Mouse (Mus musculus) embryonic facial prominence, embryonic 14.5 days (tissue): ENCODE data around the gene Fkbp5. TPM values are rescaled to one million over a fixed set of nuclear protein-coding genes. Genes with fewer than 3 reads are reported as not detected.
A peak's percentile ranks its signal among the peaks of the same experiment; 100 is the strongest.

Source experiments
- ATAC-seq: fragments of 200-750 bp; cut with Nextera tagmentation; 2 replicates; pipeline ENCODE4 v1.8.0; 2017; ENCODE audit warnings: low read depth, moderate number of reproducible peaks, moderate TSS enrichment
- DNase-seq: peaks from one replicate; pipeline ENCODE4 v3.0.0-alpha.2; 2015; ENCODE audit warnings: low spot score
- H3K27ac ChIP-seq: fragments of 300-500 bp; sonication (generic); replicated peaks from 2 replicates; pipeline ENCODE4 v1.5.1; 2014; ENCODE audit warnings: low read depth, mild to moderate bottlenecking, low read length, moderate library complexity
- H3K27me3 ChIP-seq: fragments of 300-500 bp; sonication (generic); replicated peaks from 2 replicates; pipeline ENCODE4 v1.6.1; 2014; ENCODE audit warnings: low read length; ENCODE audit not compliant: control insufficient read depth, insufficient read depth
- H3K36me3 ChIP-seq: fragments of 300-500 bp; sonication (generic); 2 replicates; pipeline ENCODE4 v1.6.1; 2014; ENCODE audit warnings: low read length, mixed read lengths; ENCODE audit not compliant: control insufficient read depth, insufficient read depth
- H3K4me1 ChIP-seq: fragments of 300-500 bp; sonication (generic); 2 replicates; pipeline ENCODE4 v1.6.1; 2014; ENCODE audit warnings: antibody characterized with exemption, low read length; ENCODE audit not compliant: control insufficient read depth, insufficient read depth
- H3K4me2 ChIP-seq: fragments of 300-500 bp; sonication (generic); 2 replicates; pipeline ENCODE4 v1.6.1; 2014; ENCODE audit warnings: low read depth, mild to moderate bottlenecking, low read length, moderate library complexity, mixed read lengths
- H3K4me3 ChIP-seq: fragments of 300-500 bp; sonication (generic); 2 replicates; pipeline ENCODE4 v1.5.1; 2014; ENCODE audit warnings: low read depth, mild to moderate bottlenecking, low read length
- H3K9ac ChIP-seq: fragments of 300-500 bp; sonication (generic); 2 replicates; pipeline ENCODE4 v1.6.1; 2014; ENCODE audit warnings: low read depth, mild to moderate bottlenecking, low read length, moderate library complexity, mixed read lengths
- H3K9me3 ChIP-seq: fragments of 300-500 bp; sonication (generic); 2 replicates; pipeline ENCODE4 v1.6.1; 2016; ENCODE audit warnings: low read length; ENCODE audit not compliant: control insufficient read depth
- WGBS: fragments of 180-500 bp; shearing (Covaris S2); extraction: QIAGEN DNeasy Blood & Tissue Kit; methylation state at CpG from one replicate; pipeline ENCODE4 v1.1.7; 2014; 5-methylcytosine and 5-hydroxymethylcytosine counted together
- polyA plus RNA-seq: library from polyadenylated mRNA; unstranded; fragments of >200 nt; fragmentation: Nextera tagmentation; extraction: Ambion mirVana; gene quantifications from 2 replicates; pipeline ENCODE4 v1.2.1, GENCODE M21; 2014

The Fkbp5 gene
- polyA plus RNA-seq, 1 experiment from 2014 or later, result 11.7 TPM

- DNase-seq, result peak; percentile 86
- ATAC-seq, result peak; percentile 74
- H3K27me3 ChIP-seq, result no peaks in the 10 kb centered on the region
- peak overlapping the region; percentile 36 for H3K4me2 ChIP-seq
- H3K27ac ChIP-seq, result no peak overlapping the region
- WGBS, result 4% methylated on average over 6 of the region's 6 CpGs
- no peaks in the 10 kb centered on the region for H3K36me3 ChIP-seq
- 0 out of 2 replicates have a peak overlapping the region, but pooled peaks have one; percentile 2 for H3K4me3 ChIP-seq
- H3K9me3 ChIP-seq, result no peaks in the 10 kb centered on the region
- peaks cover 8% of the 10 kb centered on the region for H3K4me1 ChIP-seq
- H3K9ac ChIP-seq, result no peak overlapping the region
These were observed 10.7 kb upstream of the Fkbp5 start for GRCm38 (mm10) chr17:28528043-28528351.

GRCm38 (mm10) chr17:28527184-28528042, 10.1 kb upstream of the Fkbp5 start:
- DNase-seq (peak; percentile 85), ATAC-seq (no peak)
- peak overlapping the region; percentile 48; the same call in 1 of the 2 replicates for H3K27ac ChIP-seq
- 0 out of 2 replicates have a peak overlapping the region, but pooled peaks have one; percentile 25 for H3K9ac ChIP-seq
- H3K27me3 ChIP-seq, result no peaks in the 10 kb centered on the region
- H3K4me1 ChIP-seq, result peaks cover 9% of the 10 kb centered on the region
- H3K4me2 ChIP-seq, result peak overlapping the region; percentile 36
- WGBS, result 31% methylated on average over 12 of the region's 12 CpGs
- no peaks in the 10 kb centered on the region for H3K36me3 ChIP-seq
- 0 out of 2 replicates have a peak overlapping the region, but pooled peaks have one; percentile 2 for H3K4me3 ChIP-seq
- no peaks in the 10 kb centered on the region for H3K9me3 ChIP-seq

DNA sequence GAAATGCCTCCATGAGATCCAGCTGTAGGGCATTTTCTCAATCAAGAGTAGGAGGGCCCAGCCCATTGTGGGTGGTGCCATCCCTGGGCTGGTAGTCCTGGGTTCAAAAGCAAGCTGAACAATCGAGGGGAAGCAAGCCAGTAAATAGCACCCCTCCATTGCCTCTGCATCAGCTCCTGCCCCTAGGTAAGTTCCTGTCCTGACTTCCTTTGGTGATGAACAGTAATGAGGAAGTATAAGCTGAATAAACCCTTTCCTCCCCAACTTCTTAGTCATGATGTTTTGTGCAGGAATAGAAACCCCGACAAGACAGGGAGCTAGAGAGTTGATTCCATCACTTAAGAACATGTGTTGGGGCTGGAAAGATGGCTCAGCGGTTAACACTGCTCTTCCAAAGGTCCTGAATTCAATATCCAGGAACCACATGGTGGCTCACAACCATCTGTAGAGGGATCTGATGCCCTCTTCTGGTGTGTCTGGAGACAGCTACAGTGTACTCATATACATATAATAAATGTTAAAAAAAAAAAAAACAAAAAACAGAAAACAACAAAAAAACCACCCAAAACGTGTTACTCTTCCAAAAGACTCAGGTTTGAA, 7.6 kb upstream of the Fkbp5 start:
- Histone ChIP-seq H3K4me2 (no peak overlapping the region), H3K4me3 (no peak overlapping the region), H3K36me3 (no peaks in the 10 kb centered on the region), H3K27ac (no peak overlapping the region), H3K4me1 (peaks cover 14% of the 10 kb centered on the region), H3K27me3 (no peaks in the 10 kb centered on the region), H3K9me3 (no peaks in the 10 kb centered on the region), H3K9ac (no peak overlapping the region)
- 66% methylated on average over 4 of the region's 4 CpGs for WGBS
- ATAC-seq (no peak), DNase-seq (no peak)

- Histone ChIP-seq H3K27ac (no peak overlapping the region), H3K9me3 (no peaks in the 10 kb centered on the region), H3K4me1 (peaks cover 15% of the 10 kb centered on the region), H3K9ac (no peak overlapping the region), H3K27me3 (no peaks in the 10 kb centered on the region), H3K4me2 (peak overlapping the region; percentile 96), H3K36me3 (no peaks in the 10 kb centered on the region), H3K4me3 (peak overlapping the region; percentile 72; the same call in 1 of the 2 replicates)
- ATAC-seq (no peak), DNase-seq (no peak)
- 79% methylated on average over 23 of the region's 23 CpGs for WGBS
These were observed 6.8 kb upstream of the Fkbp5 start for GRCm38 (mm10) chr17:28524009-28524695.

DNA sequence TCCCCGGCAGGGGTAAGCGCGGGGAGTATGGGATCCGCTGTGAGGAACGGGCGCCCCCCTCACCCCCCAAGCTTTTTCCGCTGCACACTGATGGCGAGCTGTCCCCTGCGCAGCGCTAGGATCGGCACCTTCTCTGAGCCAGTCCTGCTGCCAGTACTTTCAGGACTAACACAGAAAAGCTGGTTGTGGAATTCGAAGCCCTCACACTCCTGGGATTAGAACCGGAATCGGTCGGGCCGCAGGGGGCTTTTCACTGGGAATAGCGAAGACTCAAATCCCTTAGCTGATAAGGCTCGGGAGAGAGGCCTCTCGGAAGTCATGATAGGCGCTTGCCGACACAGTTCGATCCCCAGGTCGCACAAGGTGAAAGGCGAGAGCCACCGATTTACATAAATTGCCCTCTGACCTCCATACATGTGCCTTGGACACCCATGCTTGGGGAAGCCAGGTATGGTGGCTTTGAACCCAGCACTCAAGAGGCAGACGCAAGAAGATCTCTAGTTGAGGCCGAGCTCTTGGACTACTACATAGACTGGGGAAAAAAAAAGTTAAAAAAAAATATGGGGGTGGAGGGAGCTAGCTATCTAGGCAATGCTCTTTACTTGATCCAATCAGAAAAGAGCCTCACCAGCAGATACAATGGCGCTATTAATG, 6.2 kb upstream of the Fkbp5 start:
- no peak for DNase-seq
- Histone ChIP-seq H3K27ac (peak overlapping the region; percentile 94), H3K4me2 (peak overlapping the region; percentile 96), H3K27me3 (no peaks in the 10 kb centered on the region), H3K4me3 (peak overlapping the region; percentile 72), H3K36me3 (no peaks in the 10 kb centered on the region), H3K4me1 (peaks cover 21% of the 10 kb centered on the region), H3K9me3 (no peaks in the 10 kb centered on the region), H3K9ac (peak overlapping the region; percentile 77)
- ATAC-seq, result peak; percentile 34; the same call in 1 of the 2 replicates
- 9% methylated on average over 20 of the region's 28 CpGs for WGBS

DNA sequence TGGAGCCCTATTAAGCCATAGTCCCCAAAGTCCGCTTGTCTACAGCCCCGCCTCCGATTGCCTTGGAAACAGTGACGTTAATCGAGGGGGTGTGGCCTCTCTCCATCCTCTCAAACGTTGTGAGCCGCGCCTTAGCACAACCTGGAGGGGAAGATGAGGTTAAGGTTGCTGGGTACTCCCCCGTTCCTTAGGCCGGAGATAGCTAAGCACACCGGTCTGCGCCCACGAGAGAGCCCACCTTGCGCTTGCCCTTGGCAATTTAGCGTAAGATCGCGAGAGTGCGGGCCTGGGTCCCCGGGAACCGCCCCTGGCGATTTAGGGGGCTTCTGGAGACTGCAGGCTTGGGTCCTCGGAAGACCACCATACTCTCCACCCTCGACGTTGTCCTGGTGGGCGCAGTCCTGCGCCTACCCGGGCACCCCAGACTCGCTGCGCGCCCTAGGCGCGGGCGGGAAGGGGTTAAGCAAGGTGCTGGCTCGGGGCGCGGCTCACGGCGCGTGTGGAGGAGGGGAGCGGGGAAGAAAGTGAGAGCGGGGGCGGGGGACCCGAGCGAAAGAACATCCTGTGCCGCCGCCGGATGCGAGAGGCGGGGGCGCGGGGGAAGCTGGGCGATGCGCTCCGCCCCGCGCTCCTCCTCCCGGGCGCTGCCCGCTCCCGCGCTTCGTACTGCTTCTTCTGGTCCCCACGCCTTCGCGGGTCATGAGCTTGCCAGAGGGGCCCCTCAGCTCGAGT, 5.5 kb upstream of the Fkbp5 start:
- peak; percentile 94 for DNase-seq
- WGBS, result under 1% methylated on average over 35 of the region's 66 CpGs
- ATAC-seq, result peak; percentile 84

DNA sequence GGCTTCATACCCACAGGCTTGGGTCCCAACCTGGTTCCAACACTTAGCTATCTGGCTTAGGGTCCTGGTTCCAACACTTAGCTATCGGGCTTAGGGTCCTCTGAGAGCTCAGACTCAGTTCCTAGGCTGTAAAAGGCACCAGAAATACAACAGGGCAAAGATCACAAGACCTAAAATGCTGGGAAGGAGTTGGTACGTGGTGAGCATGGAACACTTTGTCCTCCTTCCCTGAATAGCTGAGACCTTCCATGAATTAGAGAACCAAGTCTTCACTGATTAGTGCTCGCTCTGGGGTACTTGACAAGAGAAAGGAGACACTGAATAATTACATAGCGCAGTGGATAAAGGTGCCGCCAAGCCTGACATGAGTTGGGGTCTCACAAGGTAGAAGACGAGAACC, 4.6 kb upstream of the Fkbp5 start:
- H3K9ac ChIP-seq, result no peak overlapping the region
- H3K27ac ChIP-seq, result no peak overlapping the region
- 36% methylated on average over 6 of the region's 6 CpGs for WGBS

More for the DNA sequence above, 5.5 kb upstream of the Fkbp5 start:
- Histone ChIP-seq H3K27me3 (no peaks in the 10 kb centered on the region), H3K9me3 (no peaks in the 10 kb centered on the region), H3K36me3 (no peaks in the 10 kb centered on the region), H3K4me3 (peak overlapping the region; percentile 72), H3K4me1 (peaks cover 26% of the 10 kb centered on the region), H3K9ac (peak overlapping the region; percentile 77), H3K4me2 (peak overlapping the region; percentile 96), H3K27ac (peak overlapping the region; percentile 94)

More for the DNA sequence above, 4.6 kb upstream of the Fkbp5 start:
- H3K27me3 ChIP-seq, result no peaks in the 10 kb centered on the region
- H3K4me3 ChIP-seq, result peak overlapping the region; percentile 72; the same call in 1 of the 2 replicates
- no peak for ATAC-seq
- DNase-seq, result no peak
- H3K4me2 ChIP-seq, result peak overlapping the region; percentile 96
- no peaks in the 10 kb centered on the region for H3K36me3 ChIP-seq
- no peaks in the 10 kb centered on the region for H3K9me3 ChIP-seq
- peaks cover 23% of the 10 kb centered on the region; the same call in 1 of the 2 replicates for H3K4me1 ChIP-seq
